Mouse (Mus musculus) large intestine, adult 2 months (tissue): ENCODE measurements at regions not wholly inside any gene's neighbourhood (a gene's known extent, or its start where the extent isn't known, plus 50 kb on each side); places are given as distances from the start of the nearest gene placed in this dataset.

ENCODE experiments used
- DNase-seq: peaks from one replicate; pipeline ENCODE4 v3.0.0-alpha.2; 2012; ENCODE audit warnings: low read depth, low spot score
- WGBS: fragments of 180-500 bp; shearing (Covaris S2); methylation state at CpG from one replicate; pipeline ENCODE4 v1.1.7; 2018; 5-methylcytosine and 5-hydroxymethylcytosine counted together

- no peak for DNase-seq
- WGBS = 88% methylated on average over 10 of the region's 10 CpGs
Observed at GRCm38 (mm10) chr12:4542191-4542590, 50.2 kb upstream of the Itsn2 start.

- DNase-seq = peak; percentile 78
- 18% methylated on average over 5 of the region's 5 CpGs for WGBS
Observed at GRCm38 (mm10) chr12:4534252-4534651, 57.3 kb upstream of the Ncoa1 start.

- WGBS = 64% methylated on average over 2 of the region's 2 CpGs
- no peak for DNase-seq
Observed at GRCm38 (mm10) chr12:4533710-4534109, 56.7 kb upstream of the Ncoa1 start.

GRCm38 (mm10) chr12:4532707-4533106 lies 55.7 kb upstream of the Ncoa1 start:
- WGBS = 81% methylated on average over 3 of the region's 3 CpGs
- DNase-seq = no peak

DNA sequence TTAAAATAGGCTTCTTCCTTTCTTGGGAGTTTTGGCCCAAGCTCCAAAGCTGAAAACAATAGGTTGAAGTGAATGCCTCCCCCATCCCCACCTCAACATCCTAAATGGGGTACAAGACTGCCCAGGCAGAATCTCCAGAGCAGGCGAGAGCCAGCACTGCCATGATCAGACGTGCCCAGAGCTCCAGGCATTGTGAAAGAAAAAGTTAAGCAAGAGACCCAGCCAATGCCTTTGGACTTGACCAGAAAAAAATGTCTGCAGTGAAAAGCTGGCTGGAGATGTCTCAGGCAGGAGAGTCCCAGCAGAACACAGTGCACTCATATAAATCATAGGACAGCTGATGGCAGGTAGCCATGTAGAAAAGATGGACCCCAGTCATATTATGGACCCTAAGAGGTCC lies 50.0 kb upstream of the Ncoa1 start:
- no peak for DNase-seq
- WGBS = 57% methylated on average over 2 of the region's 2 CpGs
